Mouse (Mus musculus) Muller cell, postnatal 12 days (primary cell): ENCODE measurements around the gene Slc43a2.
"Not testable (repeated sequence)": the region's sequence is repeated elsewhere in the genome, so short reads cannot be mapped to it uniquely, and the experiment has no call there.

ENCODE experiments used
- DNase-seq: peaks from one replicate; pipeline ENCODE4 v3.0.0-alpha.2; 2015; ENCODE audit errors: inconsistent ontology term

The Slc43a2 gene

DNA sequence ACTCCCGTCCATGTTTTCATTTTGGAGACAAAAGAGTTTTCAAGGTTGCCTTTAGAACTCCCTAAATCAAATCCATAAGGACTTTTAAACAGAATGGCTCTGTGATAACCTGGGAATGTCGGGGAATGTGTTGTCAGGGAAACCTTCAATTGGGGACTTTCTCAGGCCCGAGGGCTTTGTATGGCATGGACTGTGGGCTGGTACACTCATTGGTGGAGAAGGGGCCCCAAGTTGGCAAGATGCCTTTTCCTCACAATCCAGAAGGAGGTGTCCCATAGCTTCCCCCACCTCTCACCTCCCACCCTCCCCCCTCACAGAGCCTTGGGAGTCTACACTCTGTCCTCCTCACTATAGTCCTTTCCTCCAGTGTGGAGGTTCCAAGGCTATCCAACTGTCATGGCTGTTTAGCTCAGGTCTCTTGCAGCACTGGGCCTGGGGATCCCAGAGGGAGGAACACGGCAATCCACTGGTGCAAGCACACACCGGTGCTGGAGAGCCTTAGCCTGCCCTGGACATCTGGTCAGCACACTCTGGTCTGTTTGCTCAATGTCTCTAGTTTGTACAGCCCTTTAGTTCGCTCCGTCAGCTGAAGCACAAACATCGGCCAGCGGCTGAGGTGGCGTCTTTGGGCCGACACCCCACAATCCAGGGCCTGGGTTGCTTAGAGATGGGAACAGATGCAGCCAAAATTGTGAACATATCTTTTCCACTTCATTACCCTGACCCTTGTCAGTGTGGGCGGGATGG is 18.9 kb downstream of the Slc43a2 start:
- DNase-seq = peak; percentile 72

DNA sequence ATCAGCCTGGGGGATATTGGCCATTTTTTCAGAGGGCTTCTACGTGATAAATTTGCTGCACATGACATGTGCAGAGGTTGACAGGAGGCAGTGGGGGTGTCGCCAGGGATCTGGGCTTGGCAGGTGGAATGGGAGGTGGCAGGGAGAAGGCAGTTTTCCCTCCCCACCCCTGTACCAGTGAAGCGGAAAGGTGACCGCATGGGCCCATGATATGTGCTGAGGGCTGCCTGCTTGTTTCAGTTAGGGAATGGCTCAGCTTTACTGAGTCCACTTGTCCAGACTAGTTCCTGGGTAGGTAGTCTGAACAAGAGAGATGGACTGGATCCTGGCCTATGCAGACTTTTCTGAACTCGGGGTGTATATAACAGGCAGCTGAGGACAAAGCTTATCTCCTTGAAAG is 19.8 kb downstream of the Slc43a2 start:
- no peak for DNase-seq

DNA sequence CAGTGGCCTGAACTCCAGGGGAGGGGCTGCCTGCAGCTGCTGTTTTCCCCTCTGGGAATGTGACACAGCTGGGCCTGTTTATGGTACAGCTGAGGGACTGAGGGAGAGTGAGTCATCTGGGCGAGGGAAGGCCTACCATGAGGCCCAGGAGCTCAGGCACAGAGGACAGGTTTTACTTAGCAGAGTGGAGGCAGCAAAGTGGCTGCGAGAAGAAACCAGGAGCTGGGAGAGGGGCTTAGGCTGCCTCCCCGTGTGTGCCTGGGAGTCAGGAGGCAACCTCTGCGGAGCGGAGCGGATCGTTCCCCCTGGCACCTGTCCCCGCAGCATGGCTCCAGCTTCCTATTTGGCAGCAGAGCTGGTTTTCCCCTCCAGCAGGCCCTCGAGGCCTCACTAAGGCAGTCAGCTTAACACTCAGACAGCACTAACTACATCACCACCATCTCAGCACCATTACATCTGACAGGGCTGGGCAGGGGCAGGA is 20.5 kb downstream of the Slc43a2 start:
- DNase-seq = peak; percentile 47

DNA sequence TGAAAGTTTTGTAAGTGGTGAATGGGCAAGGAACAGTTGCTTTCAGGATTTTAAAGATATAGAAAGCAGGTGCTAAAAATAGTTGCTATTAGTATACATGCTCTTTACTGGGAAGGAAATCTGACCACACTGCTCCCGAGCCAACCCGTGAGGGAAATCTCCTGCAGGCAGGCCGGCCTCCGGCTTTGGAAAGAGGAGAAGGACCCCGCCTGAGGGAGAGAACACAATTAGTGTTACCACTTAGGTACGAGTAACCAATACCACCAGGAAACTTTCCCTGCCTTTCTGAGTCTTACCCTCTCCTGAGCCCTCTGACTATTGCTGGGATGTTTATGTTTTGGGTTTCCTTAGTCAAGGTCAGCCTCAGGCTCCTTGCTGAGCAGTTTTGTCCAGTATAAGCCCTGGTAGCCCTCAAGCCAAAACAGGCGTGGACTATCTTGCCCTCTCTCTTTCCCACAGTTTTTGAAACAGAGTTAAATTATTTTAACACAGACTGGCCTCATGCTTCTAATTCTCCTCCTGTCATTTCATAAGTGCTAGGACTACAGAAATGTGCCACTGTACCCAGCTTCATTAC is 21.5 kb downstream of the Slc43a2 start:
- DNase-seq = no peak

DNA sequence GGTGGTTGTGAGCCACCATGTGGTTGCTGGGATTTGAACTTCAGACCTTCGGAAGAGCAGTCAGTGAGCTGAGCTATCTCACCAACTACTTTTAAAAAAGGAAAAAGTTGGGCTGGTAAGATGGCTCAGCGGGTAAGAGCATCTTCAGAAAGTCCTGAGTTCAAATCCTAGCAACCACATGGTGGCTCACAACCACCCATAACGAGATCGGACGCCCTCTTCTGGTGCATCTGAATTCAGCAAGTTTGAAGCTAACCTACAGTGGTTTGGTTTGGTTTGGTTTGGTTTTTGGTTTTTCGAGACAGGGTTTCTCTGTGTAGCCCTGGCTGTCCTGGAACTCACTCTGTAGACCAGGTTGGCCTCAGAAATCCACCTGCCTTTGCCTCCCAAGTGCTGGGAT is 24.5 kb downstream of the Slc43a2 start:
- not testable (repeated sequence) for DNase-seq

DNA sequence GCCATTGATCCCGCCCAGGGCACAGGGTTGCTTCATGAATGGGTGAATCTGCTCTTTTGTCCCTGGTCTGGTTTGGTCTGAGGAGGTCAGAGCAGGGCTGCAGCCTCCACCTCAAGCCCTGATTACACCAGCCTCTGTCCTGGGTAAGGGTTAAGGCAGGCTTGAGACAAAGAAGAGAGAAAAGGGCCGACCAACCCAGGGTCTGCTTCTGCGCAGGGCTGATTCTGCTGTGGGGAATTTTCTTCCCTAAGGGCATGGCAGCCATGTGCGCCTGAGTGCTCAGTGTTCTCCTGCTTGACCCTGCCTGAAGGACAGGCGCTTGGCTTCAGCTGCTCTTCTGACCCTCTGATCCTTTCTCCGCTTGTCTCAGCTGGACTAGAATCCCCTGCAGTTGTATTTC is 25.6 kb downstream of the Slc43a2 start:
- no peak for DNase-seq

- DNase-seq = no peak
Observed at GRCm38 (mm10) chr11:75558101-75558500, 26.6 kb downstream of the Slc43a2 start.

DNA sequence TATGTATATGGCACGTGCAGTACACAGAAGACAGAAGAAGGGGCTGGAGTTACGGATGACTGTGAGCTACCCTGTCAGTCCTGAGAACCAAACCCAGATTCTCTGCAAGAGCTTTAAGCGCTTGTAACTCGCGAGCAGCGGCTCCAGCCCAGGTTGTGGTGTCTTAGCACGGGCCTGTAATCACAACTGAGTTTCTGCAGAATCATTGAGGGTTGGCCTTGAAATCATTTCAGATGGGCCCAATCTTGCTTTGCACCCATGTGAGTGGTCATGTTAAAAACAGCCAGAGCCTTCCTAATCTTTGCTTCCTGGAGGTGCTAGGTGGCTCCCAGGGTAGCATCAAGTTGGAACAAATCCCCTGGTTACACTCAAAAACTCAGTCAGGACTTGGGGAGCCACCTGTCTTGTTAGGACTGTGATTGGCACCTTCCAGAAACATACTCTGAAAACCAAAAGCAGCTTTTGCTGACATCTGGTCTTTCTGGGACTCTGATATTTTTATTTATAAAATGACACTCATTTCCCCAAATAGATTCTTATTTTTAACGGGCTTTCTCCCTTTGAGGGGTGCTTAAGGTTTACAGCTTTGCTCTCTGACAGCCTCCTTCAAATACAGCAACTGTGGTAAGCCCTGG is 28.5 kb downstream of the Slc43a2 start:
- no peak for DNase-seq

- no peak for DNase-seq
Observed at GRCm38 (mm10) chr11:75560530-75561409, 29.3 kb downstream of the Slc43a2 start.

DNA sequence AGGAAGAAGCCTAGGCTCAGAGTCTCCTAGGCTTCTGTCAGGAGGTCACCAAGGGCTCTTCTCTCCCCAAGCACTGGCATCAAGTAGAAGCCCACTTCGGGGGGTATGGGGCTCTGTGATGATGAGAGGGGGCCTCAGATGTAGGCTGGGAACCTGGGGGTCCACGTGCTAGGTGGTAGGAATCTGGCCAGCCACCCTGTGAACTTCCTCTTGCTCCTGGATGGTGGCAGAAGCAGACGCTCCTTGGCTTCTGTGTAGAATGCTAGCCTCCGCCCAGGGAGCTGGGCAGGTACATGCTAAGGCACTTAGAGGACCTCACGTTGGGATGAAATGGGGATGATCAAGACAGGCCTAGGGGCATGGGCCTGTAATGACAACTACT is 29.9 kb downstream of the Slc43a2 start:
- DNase-seq = no peak

- DNase-seq = peak; percentile 31
Observed at GRCm38 (mm10) chr11:75562840-75563239, 31.3 kb downstream of the Slc43a2 start.

GRCm38 (mm10) chr11:75563851-75564548 is 32.5 kb downstream of the Slc43a2 start:
- DNase-seq = peak; percentile 73

DNA sequence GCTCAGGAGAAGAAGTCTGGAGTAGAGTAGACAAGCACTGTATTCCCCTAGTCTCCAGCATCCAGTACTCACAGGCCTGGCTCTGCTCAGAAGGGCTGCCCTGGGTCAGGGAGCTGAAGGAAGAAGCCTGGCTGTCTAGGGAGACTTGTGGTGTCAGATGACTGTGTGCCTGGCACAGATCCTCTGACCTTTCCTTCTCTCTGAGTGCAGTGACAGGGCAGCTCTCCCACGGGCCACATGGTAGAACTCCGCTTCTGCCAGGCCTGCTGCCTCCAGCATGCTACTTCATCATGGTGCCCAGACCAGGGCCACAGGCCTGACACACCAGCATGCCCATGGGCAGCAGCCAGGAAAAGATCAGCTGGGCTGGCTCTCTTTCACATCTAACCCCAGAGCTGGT is 34.4 kb downstream of the Slc43a2 start:
- no peak for DNase-seq

GRCm38 (mm10) chr11:75566276-75567196 is 35.0 kb downstream of the Slc43a2 start:
- DNase-seq = no peak

DNA sequence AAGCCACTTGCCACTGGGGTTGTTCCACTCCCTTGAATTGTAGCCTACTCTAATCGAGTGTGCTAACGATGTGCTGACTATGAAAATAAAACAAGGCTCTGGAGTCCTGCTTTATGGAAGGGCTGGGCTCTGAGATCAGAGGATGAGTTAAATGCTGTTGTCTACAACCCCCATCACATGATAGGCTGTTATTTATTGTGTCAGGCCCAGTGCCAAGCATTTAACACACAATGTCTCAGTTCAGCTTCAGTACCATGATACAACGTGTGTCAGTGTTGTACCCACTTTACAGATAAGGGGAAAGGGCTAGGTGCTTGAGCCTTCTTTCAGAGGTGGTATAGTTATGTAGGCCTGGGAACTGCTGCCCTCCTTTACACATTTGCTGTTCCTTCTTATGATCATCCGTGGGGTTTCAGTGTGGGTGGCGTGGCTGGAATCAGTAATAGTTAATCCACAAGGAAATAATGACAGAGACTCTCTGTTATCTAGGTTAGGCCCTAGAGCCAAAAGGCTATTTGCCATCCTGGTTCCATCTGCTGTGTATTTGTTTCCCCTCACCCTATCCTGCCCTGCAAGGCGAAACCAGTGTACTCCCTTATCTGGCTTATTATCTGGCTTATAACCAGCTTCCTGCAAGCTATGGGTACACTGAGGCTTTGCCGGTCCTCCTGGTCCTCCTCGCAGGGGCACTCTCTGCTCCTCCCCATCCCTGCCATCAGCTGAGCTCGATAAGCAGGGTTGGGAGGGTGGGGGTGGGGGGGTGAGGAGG is 36.0 kb downstream of the Slc43a2 start:
- DNase-seq = no peak

DNA sequence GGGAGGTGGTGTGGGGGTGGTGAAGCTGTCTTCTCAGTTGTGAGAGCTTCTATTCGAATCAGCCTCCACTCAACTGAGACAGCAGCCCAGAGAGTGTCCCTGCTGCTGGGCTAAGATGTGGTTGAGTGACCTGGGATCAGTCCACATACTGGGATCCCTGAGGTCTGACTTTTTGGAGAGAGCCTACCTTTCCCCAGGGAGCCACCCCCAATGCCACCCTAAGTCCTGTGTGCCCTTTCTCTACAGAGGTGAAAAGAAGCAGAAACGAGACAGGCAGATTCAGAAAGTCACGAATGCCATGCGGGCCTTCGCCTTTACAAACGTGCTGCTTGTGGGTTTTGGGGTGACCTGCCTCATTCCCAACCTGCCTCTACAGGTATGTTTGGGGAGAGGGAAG is 36.6 kb downstream of the Slc43a2 start:
- DNase-seq = no peak

DNA sequence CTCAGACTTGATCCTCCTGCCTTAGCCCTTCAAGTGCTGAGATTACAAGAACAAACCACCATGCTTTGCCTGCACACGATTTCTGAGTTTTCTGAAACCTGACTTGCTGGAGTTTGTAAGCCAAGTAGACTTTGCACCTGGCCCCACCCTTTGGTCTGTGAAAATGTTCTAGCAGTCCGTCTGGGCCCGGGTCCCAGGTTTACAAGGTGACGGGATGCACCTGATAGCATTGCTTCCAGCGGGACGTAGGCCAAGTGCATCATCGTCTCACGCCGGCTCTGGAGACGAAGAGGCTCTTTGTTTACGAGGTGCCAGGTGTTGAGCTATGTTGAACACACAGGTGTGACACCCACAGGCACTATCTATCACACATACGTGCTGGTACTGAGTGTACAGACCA is 37.5 kb downstream of the Slc43a2 start:
- DNase-seq = no peak

GRCm38 (mm10) chr11:75570375-75571125 is 39.1 kb downstream of the Slc43a2 start:
- DNase-seq = no peak
